Mouse (Mus musculus) small intestine, adult 2 months (tissue): ENCODE data around the gene Hipk2.

Experiments
- CTCF ChIP-seq: fragments of 200-500 bp; IDR thresholded peaks from 2 replicates; pipeline ENCODE4 v1.5.1; 2012; ENCODE audit warnings: low read depth, mild to moderate bottlenecking, control low read depth, inconsistent platforms, low read length, moderate library complexity, mixed read lengths; ENCODE audit not compliant: insufficient replicate concordance, insufficient read length; ENCODE audit errors: extremely low read depth
- POLR2A ChIP-seq: fragments of 200-500 bp; IDR thresholded peaks from 2 replicates; pipeline ENCODE4 v1.6.1; 2012; ENCODE audit warnings: low read depth, mild to moderate bottlenecking, control low read depth, inconsistent platforms, low read length, moderate library complexity

- no peak for TF ChIP-seq POLR2A
- TF ChIP-seq CTCF = no peak
Measured at GRCm38 (mm10) chr6:38809396-38810120, 66.4 kb downstream of the Hipk2 start.
